Mouse (Mus musculus) limb, embryonic 12.5 days (tissue): ENCODE data around the gene Plcl1. TPM values are rescaled to one million over a fixed set of nuclear protein-coding genes. Genes with fewer than 3 reads are reported as not detected.

ENCODE experiments used
- ATAC-seq: fragments of 200-750 bp; cut with Nextera tagmentation; 2 replicates; pipeline ENCODE4 v1.8.0; 2017; ENCODE audit warnings: low read depth, moderate TSS enrichment; ENCODE audit not compliant: insufficient number of reproducible peaks, insufficient read depth, low FRiP score, low TSS enrichment
- H3K27ac ChIP-seq: fragments of 300-500 bp; sonication (generic); 2 replicates; pipeline ENCODE4 v1.5.1; 2016; ENCODE audit warnings: mild to moderate bottlenecking, moderate library complexity
- H3K27me3 ChIP-seq: fragments of 300-500 bp; sonication (generic); 2 replicates; pipeline ENCODE4 v1.6.1; 2016; ENCODE audit warnings: mild to moderate bottlenecking, moderate library complexity
- H3K36me3 ChIP-seq: fragments of 300-500 bp; sonication (generic); 2 replicates; pipeline ENCODE4 v1.6.1; 2016; ENCODE audit warnings: mild to moderate bottlenecking, moderate library complexity
- H3K4me1 ChIP-seq: fragments of 300-500 bp; sonication (generic); replicated peaks from 2 replicates; pipeline ENCODE4 v1.6.1; 2016
- H3K4me2 ChIP-seq: fragments of 300-500 bp; sonication (generic); 2 replicates; pipeline ENCODE4 v1.6.1; 2016; ENCODE audit warnings: mild to moderate bottlenecking, moderate library complexity
- H3K4me3 ChIP-seq: fragments of 300-500 bp; sonication (generic); replicated peaks from 2 replicates; pipeline ENCODE4 v1.5.1; 2016; ENCODE audit warnings: mild to moderate bottlenecking
- H3K9ac ChIP-seq: fragments of 300-500 bp; sonication (generic); replicated peaks from 2 replicates; pipeline ENCODE4 v1.6.1; 2016; ENCODE audit warnings: mild to moderate bottlenecking, moderate library complexity
- H3K9me3 ChIP-seq: fragments of 300-500 bp; sonication (generic); 2 replicates; pipeline ENCODE4 v1.6.1; 2016; ENCODE audit warnings: mild to moderate bottlenecking, moderate library complexity
- WGBS: fragments of 180-500 bp; shearing (Covaris S2); methylation state at CpG from one replicate; pipeline ENCODE4 v1.1.7; 2016; 5-methylcytosine and 5-hydroxymethylcytosine counted together
- polyA plus RNA-seq: library from polyadenylated mRNA; unstranded; fragments of >200 nt; fragmentation: Nextera tagmentation; extraction: Ambion mirVana; gene quantifications from 2 replicates; pipeline ENCODE4 v1.2.1, GENCODE M21; 2016

The Plcl1 gene
- polyA plus RNA-seq, 1 experiment from 2014 or later = 0.79 TPM

GRCm38 (mm10) chr1:55523966-55524365 lies 118.2 kb downstream of the Plcl1 start:
- Histone ChIP-seq H3K9me3 (0 out of 2 replicates have a peak, but pooled peaks cover 2% of the 10 kb centered on the region), H3K9ac (no peak overlapping the region), H3K4me1 (0 out of 2 replicates have a peak, but pooled peaks cover 4% of the 10 kb centered on the region), H3K4me3 (no peak overlapping the region), H3K36me3 (no peaks in the 10 kb centered on the region), H3K27me3 (no peaks in the 10 kb centered on the region), H3K27ac (no peak overlapping the region), H3K4me2 (no peak overlapping the region)
- no peak for ATAC-seq
- 78% methylated on average over 1 of the region's 1 CpGs for WGBS

GRCm38 (mm10) chr1:55525100-55525499 lies 119.4 kb downstream of the Plcl1 start:
- H3K9ac ChIP-seq = no peak overlapping the region
- no peaks in the 10 kb centered on the region for H3K36me3 ChIP-seq
- H3K4me2 ChIP-seq = no peak overlapping the region
- no peaks in the 10 kb centered on the region for H3K27me3 ChIP-seq
- H3K9me3 ChIP-seq = 0 out of 2 replicates have a peak, but pooled peaks cover 2% of the 10 kb centered on the region
- 78% methylated on average over 5 of the region's 5 CpGs for WGBS
- no peak overlapping the region for H3K27ac ChIP-seq
- ATAC-seq = no peak
- no peak overlapping the region for H3K4me3 ChIP-seq
- H3K4me1 ChIP-seq = 0 out of 2 replicates have a peak, but pooled peaks cover 5% of the 10 kb centered on the region

DNA sequence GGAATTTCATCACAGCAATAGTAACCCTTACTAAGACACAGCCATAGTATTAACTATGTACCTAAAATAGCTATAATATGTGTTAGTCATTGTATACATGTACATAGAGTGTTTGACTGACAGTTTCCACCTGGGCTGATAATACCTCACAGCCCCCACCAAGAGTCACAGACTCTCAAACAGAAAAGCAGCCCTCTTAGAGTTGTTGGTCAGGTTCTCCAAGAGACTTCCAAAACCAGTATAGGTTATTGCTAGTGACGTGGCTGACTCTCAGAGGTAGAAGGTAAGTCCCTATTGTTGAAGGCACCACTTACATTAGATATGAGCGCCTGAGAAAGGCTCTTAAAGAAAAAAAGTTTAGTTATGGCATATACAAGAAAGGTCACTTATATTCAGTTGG lies 120.0 kb downstream of the Plcl1 start:
- Histone ChIP-seq H3K4me2 (no peak overlapping the region), H3K36me3 (no peaks in the 10 kb centered on the region), H3K9me3 (0 out of 2 replicates have a peak, but pooled peaks cover 2% of the 10 kb centered on the region), H3K27me3 (no peaks in the 10 kb centered on the region), H3K9ac (no peak overlapping the region), H3K27ac (no peak overlapping the region), H3K4me1 (0 out of 2 replicates have a peak, but pooled peaks cover 5% of the 10 kb centered on the region), H3K4me3 (no peak overlapping the region)
- ATAC-seq = no peak
- WGBS = 89% methylated on average over 2 of the region's 2 CpGs

DNA sequence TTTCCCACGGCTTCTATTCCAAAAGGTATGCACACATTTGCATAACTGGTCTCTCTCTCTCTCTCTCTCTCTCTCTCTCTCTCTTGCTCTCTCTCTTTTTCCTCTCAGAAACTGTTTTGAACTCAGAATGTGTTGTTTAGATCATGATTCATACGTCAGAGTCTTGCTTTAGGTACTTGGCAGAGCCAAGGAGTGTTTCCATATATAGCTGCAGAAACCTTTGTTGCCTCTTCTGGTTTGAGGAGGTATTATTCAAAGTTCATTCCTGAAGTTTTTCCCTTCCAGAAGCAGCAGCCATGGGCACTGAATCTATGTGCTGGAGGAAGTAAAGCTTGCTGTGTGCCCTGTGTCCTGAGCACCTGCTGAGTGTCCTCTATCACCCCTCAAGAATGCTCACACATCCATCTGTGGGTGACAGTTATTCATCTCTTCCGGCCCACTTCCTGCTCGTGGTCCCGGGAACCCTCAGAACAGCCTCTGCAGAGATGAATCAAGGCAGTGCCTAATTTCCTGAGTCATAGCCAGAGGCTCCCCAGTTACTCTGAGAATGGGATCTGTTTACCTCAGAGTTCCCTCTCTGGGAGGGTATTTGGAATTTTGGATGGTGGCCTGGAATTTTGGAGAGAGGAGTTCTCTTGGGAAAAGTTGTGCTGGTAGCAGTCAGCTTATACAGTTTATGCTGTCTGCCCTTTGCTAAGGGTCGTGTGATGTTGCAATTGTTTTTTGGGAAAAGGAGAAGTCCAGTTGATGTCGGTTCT lies 123.0 kb downstream of the Plcl1 start:
- Histone ChIP-seq H3K9me3 (0 out of 2 replicates have a peak, but pooled peaks cover 2% of the 10 kb centered on the region), H3K9ac (no peak overlapping the region), H3K4me3 (no peak overlapping the region), H3K27ac (no peak overlapping the region), H3K4me1 (0 out of 2 replicates have a peak, but pooled peaks cover 5% of the 10 kb centered on the region), H3K36me3 (no peaks in the 10 kb centered on the region), H3K4me2 (no peak overlapping the region), H3K27me3 (no peaks in the 10 kb centered on the region)
- 61% methylated on average over 7 of the region's 7 CpGs for WGBS
- ATAC-seq = no peak

DNA sequence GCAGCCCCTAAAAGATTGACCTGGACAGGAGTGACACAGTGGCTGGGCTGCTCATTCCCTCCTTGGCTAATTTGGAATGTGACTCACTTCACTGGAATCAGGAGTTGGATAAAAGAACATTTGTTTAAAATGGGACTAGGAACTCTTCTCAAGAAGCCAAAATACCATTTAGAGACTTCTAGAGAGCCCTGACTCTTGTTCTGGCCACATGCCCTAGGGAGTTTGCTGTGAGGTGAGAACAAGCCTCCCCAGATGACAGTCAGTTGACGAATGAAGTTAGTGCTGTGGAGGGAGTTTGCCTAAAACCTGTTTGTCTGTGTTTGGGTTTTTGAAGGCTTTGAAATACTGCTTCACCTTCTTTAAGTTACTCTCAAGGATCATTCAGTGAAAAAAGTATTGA lies 128.1 kb downstream of the Plcl1 start:
- ATAC-seq = no peak
- Histone ChIP-seq H3K9ac (no peak overlapping the region), H3K27me3 (no peaks in the 10 kb centered on the region), H3K9me3 (no peaks in the 10 kb centered on the region), H3K4me2 (no peak overlapping the region), H3K27ac (no peak overlapping the region), H3K36me3 (no peaks in the 10 kb centered on the region), H3K4me3 (no peak overlapping the region), H3K4me1 (0 out of 2 replicates have a peak, but pooled peaks cover 3% of the 10 kb centered on the region)
- WGBS = 71% methylated on average over 1 of the region's 1 CpGs

DNA sequence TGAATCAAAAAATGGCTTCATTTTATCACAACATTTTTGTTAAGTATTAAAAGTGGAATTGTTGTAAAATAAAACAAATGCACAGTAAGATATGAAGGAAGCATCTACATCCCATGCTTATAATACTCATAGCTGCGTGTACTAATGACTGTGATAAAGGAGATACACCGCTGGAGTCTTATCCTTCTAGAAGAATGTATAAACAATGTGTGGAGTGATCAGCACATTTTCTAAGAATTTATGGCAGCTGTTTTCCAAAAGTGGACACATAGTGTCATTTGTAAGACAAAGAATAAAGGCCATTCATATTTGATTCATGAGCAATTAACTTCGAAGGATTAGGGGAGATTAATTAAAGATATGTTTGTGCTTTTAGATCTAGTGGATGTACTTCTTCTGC lies 148.7 kb downstream of the Plcl1 start:
- Histone ChIP-seq H3K27me3 (no peaks in the 10 kb centered on the region), H3K9me3 (no peaks in the 10 kb centered on the region), H3K9ac (no peak overlapping the region), H3K4me3 (no peak overlapping the region), H3K4me2 (no peak overlapping the region), H3K4me1 (no peaks in the 10 kb centered on the region), H3K27ac (no peak overlapping the region), H3K36me3 (no peaks in the 10 kb centered on the region)
- no peak for ATAC-seq
- WGBS = 86% methylated on average over 3 of the region's 3 CpGs

DNA sequence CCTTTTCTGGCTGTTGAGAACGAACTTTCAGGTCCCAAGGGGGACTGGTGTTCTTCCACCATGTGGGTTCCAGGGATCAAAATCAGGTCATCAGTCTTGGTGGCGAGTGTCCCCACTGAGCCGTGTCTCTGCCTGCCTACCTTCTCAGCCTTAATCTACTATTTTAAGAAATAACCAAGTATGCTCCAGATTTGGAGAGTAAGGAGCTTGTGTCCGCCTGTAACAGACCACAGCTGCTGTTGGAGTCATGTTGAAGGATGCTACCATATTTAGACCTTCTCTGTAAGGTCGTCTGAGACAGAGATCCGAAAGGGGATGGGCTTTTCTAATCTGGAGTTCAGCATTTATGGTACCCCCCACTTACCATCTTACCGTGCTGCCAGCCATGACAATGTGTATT lies 152.2 kb downstream of the Plcl1 start:
- ATAC-seq = no peak
- no peaks in the 10 kb centered on the region for H3K4me1 ChIP-seq
- H3K9me3 ChIP-seq = no peaks in the 10 kb centered on the region
- H3K9ac ChIP-seq = no peak overlapping the region
- 85% methylated on average over 7 of the region's 7 CpGs for whole genome bisulfite sequencing
- H3K4me2 ChIP-seq = no peak overlapping the region
- H3K27me3 ChIP-seq = no peaks in the 10 kb centered on the region
- no peaks in the 10 kb centered on the region for H3K36me3 ChIP-seq
- no peak overlapping the region for H3K4me3 ChIP-seq
- no peak overlapping the region for H3K27ac ChIP-seq

DNA sequence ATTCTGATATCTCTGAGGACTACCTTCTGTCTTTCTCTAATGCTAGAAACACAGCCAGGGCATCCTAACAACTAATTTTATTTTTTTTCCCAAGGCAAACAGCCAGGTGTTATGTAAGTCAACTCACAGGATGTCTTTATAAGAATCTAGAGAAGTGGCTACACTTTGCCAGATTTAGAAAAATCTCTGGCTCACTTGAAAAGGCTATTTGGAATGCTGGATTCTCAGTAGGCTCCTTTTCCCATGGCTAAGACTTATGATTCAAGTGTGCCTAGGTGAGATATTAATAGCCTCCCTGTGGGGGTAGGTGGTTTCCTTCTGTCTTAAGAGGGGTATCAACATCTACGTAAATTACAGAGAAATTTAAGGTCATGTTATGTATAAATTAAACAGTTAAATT lies 152.7 kb downstream of the Plcl1 start:
- Histone ChIP-seq H3K4me1 (no peaks in the 10 kb centered on the region), H3K4me2 (no peak overlapping the region), H3K36me3 (no peaks in the 10 kb centered on the region), H3K9ac (no peak overlapping the region), H3K27me3 (no peaks in the 10 kb centered on the region), H3K4me3 (no peak overlapping the region), H3K27ac (no peak overlapping the region), H3K9me3 (no peaks in the 10 kb centered on the region)
- 78% methylated on average over 1 of the region's 1 CpGs for WGBS
- ATAC-seq = no peak

- no peak overlapping the region for H3K4me2 ChIP-seq
- no peak overlapping the region for H3K27ac ChIP-seq
- H3K9ac ChIP-seq = no peak overlapping the region
- H3K4me3 ChIP-seq = no peak overlapping the region
- H3K4me1 ChIP-seq = no peaks in the 10 kb centered on the region
- H3K36me3 ChIP-seq = no peaks in the 10 kb centered on the region
- no peak for ATAC-seq
- WGBS = 81% methylated on average over 9 of the region's 9 CpGs
- no peaks in the 10 kb centered on the region for H3K27me3 ChIP-seq
- H3K9me3 ChIP-seq = no peaks in the 10 kb centered on the region
Observed at GRCm38 (mm10) chr1:55559998-55560397, 154.3 kb downstream of the Plcl1 start.

DNA sequence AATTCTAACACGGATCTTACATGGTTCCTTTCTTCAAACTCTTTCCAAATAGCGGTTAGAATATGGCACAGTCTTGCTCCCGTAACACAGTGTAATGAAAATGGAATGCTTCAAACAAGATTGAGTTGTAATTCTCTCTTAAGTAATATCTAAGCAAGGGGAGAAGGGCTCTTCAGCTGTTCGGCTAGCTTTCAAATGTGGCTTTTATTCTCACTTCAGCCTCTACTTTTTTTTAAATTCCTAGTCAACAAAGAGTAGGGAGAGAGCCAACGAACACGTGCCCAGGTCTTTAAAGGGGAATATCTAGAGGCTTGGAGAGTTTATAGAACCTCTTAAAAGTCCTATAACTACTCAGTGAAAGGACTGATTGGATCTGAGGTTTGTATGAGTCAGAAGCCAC lies 160.2 kb downstream of the Plcl1 start:
- Histone ChIP-seq H3K9ac (no peak overlapping the region), H3K4me3 (no peak overlapping the region), H3K4me1 (no peaks in the 10 kb centered on the region), H3K27me3 (no peaks in the 10 kb centered on the region), H3K4me2 (no peak overlapping the region), H3K36me3 (no peaks in the 10 kb centered on the region), H3K27ac (no peak overlapping the region), H3K9me3 (no peaks in the 10 kb centered on the region)
- 69% methylated on average over 6 of the region's 6 CpGs for WGBS
- no peak for ATAC-seq

DNA sequence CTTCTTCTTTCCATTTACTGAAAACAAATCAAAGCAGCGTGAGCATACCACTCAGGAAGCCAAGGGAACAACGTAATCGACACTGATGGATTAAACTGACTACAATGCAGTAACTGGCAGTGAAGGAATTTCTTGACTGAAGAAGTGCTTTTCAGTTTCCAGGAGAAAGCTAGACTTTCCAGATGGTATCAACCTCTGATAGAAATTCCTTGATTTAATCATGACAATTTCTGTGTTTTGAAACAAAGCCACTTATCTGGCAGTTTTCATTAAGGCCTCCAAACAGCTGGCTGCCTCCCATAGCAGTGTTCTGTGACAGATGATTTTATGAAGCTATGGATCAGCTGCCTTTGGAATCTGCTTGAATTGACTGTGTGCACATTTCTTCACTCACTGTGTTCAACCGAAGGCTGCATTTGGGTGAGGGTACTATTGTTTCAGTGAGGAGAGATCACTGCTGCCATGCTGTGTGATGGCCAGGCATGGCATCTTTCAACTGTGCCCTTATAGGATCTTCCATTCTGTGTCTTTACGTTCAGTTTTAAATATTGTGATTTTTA lies 162.2 kb downstream of the Plcl1 start:
- H3K4me3 ChIP-seq = no peak overlapping the region
- no peaks in the 10 kb centered on the region for H3K4me1 ChIP-seq
- no peaks in the 10 kb centered on the region for H3K36me3 ChIP-seq
- no peaks in the 10 kb centered on the region for H3K9me3 ChIP-seq
- ATAC-seq = no peak
- H3K9ac ChIP-seq = no peak overlapping the region
- no peaks in the 10 kb centered on the region for H3K27me3 ChIP-seq
- no peak overlapping the region for H3K4me2 ChIP-seq
- 83% methylated on average over 5 of the region's 5 CpGs for WGBS
- H3K27ac ChIP-seq = no peak overlapping the region
